Mouse (Mus musculus): ENCODE measurements around the gene Basp1. TPM values are rescaled to one million over a fixed set of nuclear protein-coding genes. Genes with fewer than 3 reads are reported as not detected.
A peak's percentile ranks its signal among the peaks of the same experiment; 100 is the strongest.

Gene Basp1
- polyA plus RNA-seq, 1 experiment from 2014 or later = 139 TPM

DNA sequence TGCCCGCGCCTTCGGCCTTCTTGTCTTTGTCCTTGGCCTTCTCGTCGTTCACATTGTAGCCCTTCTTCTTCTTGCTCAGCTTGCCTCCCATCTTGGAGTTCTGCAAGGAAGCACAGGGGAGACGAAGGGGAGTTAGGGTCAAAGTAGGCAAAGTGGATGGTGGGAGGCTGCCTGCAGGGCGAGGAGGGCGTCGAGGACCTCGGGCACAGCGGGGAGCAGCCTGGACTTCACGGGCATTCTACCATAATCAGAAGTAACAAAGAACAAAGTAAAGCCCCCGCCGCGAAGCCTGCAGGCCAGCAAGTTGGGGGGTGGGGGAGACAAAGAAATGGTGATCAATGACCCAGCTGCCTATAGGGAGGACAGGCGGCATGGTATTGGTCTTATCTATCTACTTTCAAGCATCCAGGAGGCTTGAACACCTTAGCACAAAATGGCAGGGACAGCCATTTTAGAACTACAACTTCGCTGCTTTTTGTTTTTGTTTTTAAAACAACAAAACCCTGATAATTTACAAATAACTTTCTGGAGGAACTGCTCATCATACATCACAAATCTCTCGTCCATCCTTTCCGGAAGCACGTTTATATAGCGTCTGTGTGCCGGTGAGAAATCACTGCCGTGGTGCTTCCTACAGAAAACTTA lies 48.6 kb downstream of the Basp1 start:
- Histone ChIP-seq H3K9ac (ENCODE audit: low read length) (peak overlapping the region; percentile 66), H3K36me3 (ENCODE audit: control insufficient read depth, insufficient read depth, low read length) (no peaks in the 10 kb centered on the region; the same call in 1 of the 2 replicates), H3K27ac (ENCODE audit: low read depth, low read length) (no peak overlapping the region), H3K4me1 (replicated peaks; ENCODE audit: control insufficient read depth, insufficient read depth, low read length) (peaks cover 20% of the 10 kb centered on the region), H3K4me2 (ENCODE audit: low read depth, low read length, severe bottlenecking) (peak overlapping the region; percentile 53), H3K9me3 (ENCODE audit: control insufficient read depth, low read length) (no peaks in the 10 kb centered on the region), H3K4me3 (ENCODE audit: low read depth, low read length) (peak overlapping the region; percentile 14; the same call in 1 of the 2 replicates), H3K27me3 (ENCODE audit: control insufficient read depth, insufficient read depth, low read length) (no peaks in the 10 kb centered on the region)
- ATAC-seq (replicated peaks; ENCODE audit: low FRiP score) = peak; percentile 18
- 9% methylated on average over 23 of the region's 23 CpGs for WGBS
- DNase-seq (ENCODE audit: low spot score) = no peak

DNA sequence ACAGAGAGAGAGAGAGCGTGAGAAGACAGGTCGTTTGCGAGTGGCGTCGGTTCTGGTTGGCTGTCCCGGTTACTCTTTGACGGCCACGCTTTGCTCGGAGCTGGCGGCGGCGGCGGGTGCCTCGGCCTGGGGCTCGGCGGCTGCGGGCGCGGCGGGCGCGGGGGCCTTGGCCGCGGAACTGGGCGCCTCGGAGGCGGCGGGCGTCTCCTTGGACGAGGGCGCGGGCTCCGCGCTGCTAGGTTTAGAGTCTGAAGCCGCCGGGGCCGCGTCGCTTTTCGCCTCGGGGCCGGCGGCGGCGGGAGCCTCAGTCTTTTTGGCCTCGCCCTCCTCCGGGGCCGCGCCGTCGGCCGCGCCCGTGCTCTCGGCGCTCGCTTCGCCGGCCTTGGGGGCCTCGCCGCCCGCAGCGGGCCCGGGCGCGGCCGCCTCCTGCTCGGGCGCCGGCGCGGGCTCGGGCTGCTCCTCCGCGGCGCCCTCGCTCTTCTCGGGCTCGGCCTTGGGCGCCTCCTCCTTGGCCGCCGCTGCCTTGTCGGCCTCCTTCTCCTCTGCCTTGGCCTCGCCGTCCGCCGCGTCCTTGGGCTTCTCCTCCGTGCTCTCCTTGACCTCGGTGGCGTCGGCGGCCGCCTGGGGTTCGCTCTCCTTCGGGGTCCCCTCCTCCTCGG lies 49.3 kb downstream of the Basp1 start:
- Histone ChIP-seq H3K27ac (ENCODE audit: low read depth, low read length) (no peak overlapping the region), H3K4me2 (ENCODE audit: low read depth, low read length, severe bottlenecking) (peak overlapping the region; percentile 53), H3K9me3 (ENCODE audit: control insufficient read depth, low read length) (no peaks in the 10 kb centered on the region), H3K4me1 (replicated peaks; ENCODE audit: control insufficient read depth, insufficient read depth, low read length) (peaks cover 20% of the 10 kb centered on the region), H3K27me3 (ENCODE audit: control insufficient read depth, insufficient read depth, low read length) (no peaks in the 10 kb centered on the region), H3K4me3 (ENCODE audit: low read depth, low read length) (peak overlapping the region; percentile 14), H3K36me3 (ENCODE audit: control insufficient read depth, insufficient read depth, low read length) (no peaks in the 10 kb centered on the region; the same call in 1 of the 2 replicates), H3K9ac (ENCODE audit: low read length) (peak overlapping the region; percentile 66)
- ATAC-seq (replicated peaks; ENCODE audit: low FRiP score) = peak; percentile 57
- 5% methylated on average over 81 of the region's 97 CpGs for WGBS
- DNase-seq (ENCODE audit: low spot score) = peak; percentile 71

GRCm38 (mm10) chr15:25363636-25364035 lies 49.9 kb downstream of the Basp1 start:
- no peaks in the 10 kb centered on the region; the same call in 1 of the 2 replicates for H3K36me3 ChIP-seq (ENCODE audit: control insufficient read depth, insufficient read depth, low read length)
- peaks cover 20% of the 10 kb centered on the region for H3K4me1 ChIP-seq (replicated peaks; ENCODE audit: control insufficient read depth, insufficient read depth, low read length)
- no peak overlapping the region for H3K27ac ChIP-seq (ENCODE audit: low read depth, low read length)
- no peak overlapping the region for H3K9ac ChIP-seq (ENCODE audit: low read length)
- 89% methylated on average over 9 of the region's 9 CpGs for WGBS
- no peaks in the 10 kb centered on the region for H3K27me3 ChIP-seq (ENCODE audit: control insufficient read depth, insufficient read depth, low read length)
- ATAC-seq (replicated peaks; ENCODE audit: low FRiP score) (no peak), DNase-seq (ENCODE audit: low spot score) (no peak)
- no peaks in the 10 kb centered on the region for H3K9me3 ChIP-seq (ENCODE audit: control insufficient read depth, low read length)
- H3K4me2 ChIP-seq (ENCODE audit: low read depth, low read length, severe bottlenecking) = no peak overlapping the region
- H3K4me3 ChIP-seq (ENCODE audit: low read depth, low read length) = no peak overlapping the region

- WGBS = 51% methylated on average over 5 of the region's 5 CpGs
- Histone ChIP-seq H3K27ac (ENCODE audit: low read depth, low read length) (no peak overlapping the region), H3K36me3 (ENCODE audit: control insufficient read depth, insufficient read depth, low read length) (no peaks in the 10 kb centered on the region; the same call in 1 of the 2 replicates), H3K4me1 (replicated peaks; ENCODE audit: control insufficient read depth, insufficient read depth, low read length) (peaks cover 16% of the 10 kb centered on the region), H3K4me3 (ENCODE audit: low read depth, low read length) (no peak overlapping the region), H3K4me2 (ENCODE audit: low read depth, low read length, severe bottlenecking) (no peak overlapping the region), H3K9ac (ENCODE audit: low read length) (no peak overlapping the region), H3K9me3 (ENCODE audit: control insufficient read depth, low read length) (no peaks in the 10 kb centered on the region), H3K27me3 (ENCODE audit: control insufficient read depth, insufficient read depth, low read length) (no peaks in the 10 kb centered on the region)
- DNase-seq (ENCODE audit: low spot score) (no peak), ATAC-seq (replicated peaks; ENCODE audit: low FRiP score) (0 out of 2 replicates have a peak, but pooled peaks have one; percentile 8)
These were observed 52.7 kb downstream of the Basp1 start for GRCm38 (mm10) chr15:25360825-25361224.

DNA sequence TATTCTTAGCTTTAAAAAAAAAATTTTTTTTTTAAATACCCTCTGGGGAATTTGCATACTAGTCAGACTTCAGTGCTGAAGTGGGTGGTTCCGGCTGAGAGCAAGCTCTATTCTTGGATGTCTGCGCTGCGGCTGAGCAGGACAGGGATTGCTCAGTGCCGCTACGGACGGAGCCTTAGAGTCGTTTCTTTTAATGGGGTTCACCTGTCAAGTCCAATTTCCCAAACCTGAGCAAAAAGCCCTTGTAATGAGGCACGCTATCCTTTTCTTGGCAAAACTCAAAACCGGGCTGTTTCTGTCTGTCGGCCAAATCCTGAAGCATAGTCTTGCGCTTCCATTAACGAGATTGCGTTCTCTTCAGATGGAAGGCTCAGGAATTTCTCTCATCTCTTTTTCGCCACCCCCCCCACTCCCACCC lies 54.9 kb downstream of the Basp1 start:
- DNase-seq (ENCODE audit: low spot score) (no peak), ATAC-seq (replicated peaks; ENCODE audit: low FRiP score) (0 out of 2 replicates have a peak, but pooled peaks have one; percentile 31)
- Histone ChIP-seq H3K36me3 (ENCODE audit: control insufficient read depth, insufficient read depth, low read length) (no peaks in the 10 kb centered on the region; the same call in 1 of the 2 replicates), H3K4me2 (ENCODE audit: low read depth, low read length, severe bottlenecking) (no peak overlapping the region), H3K27ac (ENCODE audit: low read depth, low read length) (no peak overlapping the region), H3K4me3 (ENCODE audit: low read depth, low read length) (no peak overlapping the region), H3K4me1 (replicated peaks; ENCODE audit: control insufficient read depth, insufficient read depth, low read length) (no peaks in the 10 kb centered on the region), H3K9me3 (ENCODE audit: control insufficient read depth, low read length) (no peaks in the 10 kb centered on the region), H3K27me3 (ENCODE audit: control insufficient read depth, insufficient read depth, low read length) (no peaks in the 10 kb centered on the region), H3K9ac (ENCODE audit: low read length) (no peak overlapping the region)
- 38% methylated on average over 14 of the region's 14 CpGs for WGBS

DNA sequence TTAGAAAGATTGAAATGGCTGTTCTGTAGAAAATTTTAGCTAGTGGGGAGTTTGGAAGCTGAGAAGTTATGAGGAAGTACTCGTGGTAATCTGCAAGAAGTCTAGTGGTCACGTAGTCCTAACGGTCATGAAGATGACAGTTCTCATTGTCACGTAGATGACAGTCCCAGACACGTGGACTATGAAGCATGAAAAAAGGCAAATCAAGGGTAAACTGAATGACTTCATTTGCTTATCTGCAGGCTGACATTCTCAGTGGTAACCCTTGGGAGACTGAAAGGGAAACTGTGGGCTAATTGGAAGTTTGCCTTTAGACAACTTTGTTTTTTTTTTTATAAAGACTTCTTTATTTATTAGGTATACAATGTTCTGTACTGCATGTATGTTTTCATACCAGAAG lies 58.2 kb downstream of the Basp1 start:
- Histone ChIP-seq H3K27ac (ENCODE audit: low read depth, low read length) (no peak overlapping the region), H3K4me1 (replicated peaks; ENCODE audit: control insufficient read depth, insufficient read depth, low read length) (no peaks in the 10 kb centered on the region), H3K36me3 (ENCODE audit: control insufficient read depth, insufficient read depth, low read length) (no peaks in the 10 kb centered on the region), H3K9ac (ENCODE audit: low read length) (no peak overlapping the region), H3K27me3 (ENCODE audit: control insufficient read depth, insufficient read depth, low read length) (no peaks in the 10 kb centered on the region), H3K4me2 (ENCODE audit: low read depth, low read length, severe bottlenecking) (no peak overlapping the region), H3K9me3 (ENCODE audit: control insufficient read depth, low read length) (no peaks in the 10 kb centered on the region), H3K4me3 (ENCODE audit: low read depth, low read length) (no peak overlapping the region)
- ATAC-seq (replicated peaks; ENCODE audit: low FRiP score) = no peak
- 87% methylated on average over 5 of the region's 5 CpGs for WGBS
- DNase-seq (ENCODE audit: low spot score) = no peak

DNA sequence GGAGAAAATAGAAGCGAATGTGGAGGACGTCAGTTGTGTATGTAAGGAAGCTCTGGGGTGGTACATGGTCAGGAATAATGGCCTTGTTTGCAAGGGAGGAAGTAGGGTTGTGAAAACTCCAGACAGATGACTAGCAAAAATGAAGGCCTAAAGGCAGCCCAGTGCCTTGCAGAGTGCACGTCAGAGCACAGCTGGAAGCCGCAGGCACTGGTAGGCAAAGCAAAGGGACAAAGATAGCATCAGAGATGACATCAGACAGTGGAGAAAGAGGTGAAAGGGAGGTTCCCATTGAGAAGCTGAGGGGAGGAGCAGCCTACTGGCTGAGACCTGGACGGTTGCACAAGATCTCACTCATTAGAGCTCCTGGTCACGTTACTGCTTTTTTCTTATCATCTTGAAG lies 58.8 kb downstream of the Basp1 start:
- no peaks in the 10 kb centered on the region for H3K9me3 ChIP-seq (ENCODE audit: control insufficient read depth, low read length)
- H3K9ac ChIP-seq (ENCODE audit: low read length) = no peak overlapping the region
- WGBS = 85% methylated on average over 6 of the region's 6 CpGs
- H3K4me1 ChIP-seq (replicated peaks; ENCODE audit: control insufficient read depth, insufficient read depth, low read length) = no peaks in the 10 kb centered on the region
- H3K36me3 ChIP-seq (ENCODE audit: control insufficient read depth, insufficient read depth, low read length) = no peaks in the 10 kb centered on the region
- H3K27ac ChIP-seq (ENCODE audit: low read depth, low read length) = no peak overlapping the region
- H3K4me2 ChIP-seq (ENCODE audit: low read depth, low read length, severe bottlenecking) = no peak overlapping the region
- ATAC-seq (replicated peaks; ENCODE audit: low FRiP score) (no peak), DNase-seq (ENCODE audit: low spot score) (no peak)
- no peak overlapping the region for H3K4me3 ChIP-seq (ENCODE audit: low read depth, low read length)
- H3K27me3 ChIP-seq (ENCODE audit: control insufficient read depth, insufficient read depth, low read length) = no peaks in the 10 kb centered on the region

GRCm38 (mm10) chr15:25353498-25353897 lies 60.1 kb downstream of the Basp1 start:
- no peak overlapping the region for H3K4me3 ChIP-seq (ENCODE audit: low read depth, low read length)
- H3K4me1 ChIP-seq (replicated peaks; ENCODE audit: control insufficient read depth, insufficient read depth, low read length) = no peaks in the 10 kb centered on the region
- ATAC-seq (replicated peaks; ENCODE audit: low FRiP score) (no peak), DNase-seq (ENCODE audit: low spot score) (no peak)
- no peak overlapping the region for H3K4me2 ChIP-seq (ENCODE audit: low read depth, low read length, severe bottlenecking)
- 87% methylated on average over 6 of the region's 6 CpGs for WGBS
- no peak overlapping the region for H3K27ac ChIP-seq (ENCODE audit: low read depth, low read length)
- no peak overlapping the region for H3K9ac ChIP-seq (ENCODE audit: low read length)
- no peaks in the 10 kb centered on the region for H3K9me3 ChIP-seq (ENCODE audit: control insufficient read depth, low read length)
- no peaks in the 10 kb centered on the region for H3K36me3 ChIP-seq (ENCODE audit: control insufficient read depth, insufficient read depth, low read length)
- H3K27me3 ChIP-seq (ENCODE audit: control insufficient read depth, insufficient read depth, low read length) = no peaks in the 10 kb centered on the region
